Comparison of ENCODE assay signal across 8 mouse cellular contexts in the genomic region with DNA sequence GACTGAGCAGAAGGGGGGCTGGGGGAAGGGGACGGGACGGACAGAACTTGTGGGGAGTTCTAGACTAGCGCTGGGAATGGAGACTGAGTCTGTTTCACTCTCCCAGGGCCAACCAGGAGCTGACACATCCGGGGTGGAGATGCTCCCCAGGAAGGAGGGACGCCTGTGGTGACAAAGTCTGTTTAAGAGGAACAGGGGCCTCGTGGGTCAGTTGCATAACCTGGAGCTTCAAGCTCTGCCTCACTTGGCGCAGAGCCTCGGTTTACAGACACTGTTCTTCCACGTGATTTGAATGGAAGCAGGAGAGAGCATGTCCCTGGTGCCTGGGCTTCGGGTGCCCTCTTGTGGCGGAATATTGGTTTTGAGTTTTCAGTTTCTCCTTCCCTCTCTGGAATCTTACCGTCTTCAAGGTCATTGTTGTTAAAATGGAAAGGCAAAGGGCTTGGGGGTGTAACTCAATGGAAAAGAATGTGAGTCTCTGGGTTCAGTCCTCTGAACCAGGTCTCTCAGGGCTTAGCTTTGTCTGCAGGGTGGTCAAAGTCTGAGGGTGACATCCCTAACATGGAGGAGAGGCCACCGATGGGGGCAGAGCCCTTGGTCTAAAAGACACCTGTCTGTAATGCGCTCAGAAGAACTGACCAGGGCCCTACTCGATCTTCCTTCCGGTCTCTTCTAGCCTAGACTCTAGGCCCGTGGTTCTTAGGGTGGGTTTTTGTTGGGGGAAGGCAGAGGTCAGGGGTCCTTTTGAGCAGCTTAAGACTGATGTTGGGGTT. TPM values are rescaled to one million over a fixed set of nuclear protein-coding genes. Genes with fewer than 3 reads are reported as not detected.
DNase-seq lines count a peak whose midpoint lies in the region; ATAC-seq and TF ChIP-seq lines count a peak whose summit lies in the region.

No protein-coding gene starts in this region.

- TF ChIP-seq POLR2A in cortical plate, adult 2 months (IDR thresholded peaks at IDR 0.05; ENCODE audit: extremely low read depth, insufficient read depth, low read length): no peak

- no peak overlapping the region for H3K27ac ChIP-seq in cortical plate, adult 2 months (ENCODE audit: insufficient read depth, low read length)

- ATAC-seq in activated CD4-positive, CD25-positive, alpha-beta regulatory T cell, adult 4 months: peak; percentile 76
- peak; percentile 95 for ATAC-seq in megakaryocyte progenitor cell, adult 5-6 weeks (replicated peaks; ENCODE audit: poor library complexity)

- no peaks in the 10 kb centered on the region for H3K4me1 ChIP-seq in cortical plate, adult 2 months (ENCODE audit: control insufficient read depth, insufficient read depth, low read length)

- DNase-seq in gastrocnemius, postnatal 10 days: peak; percentile 92
- DNase-seq in induced T-regulatory cell, adult 2 months (ENCODE audit: low read depth): peak; percentile 94
- DNase-seq in left cerebral cortex, adult 9 months (ENCODE audit: low spot score in 2 of 2): peak; percentile 85 to 97
- peak; percentile 91 for DNase-seq in right cerebral cortex, postnatal 14 days
- DNase-seq in urinary bladder, postnatal 36 days (ENCODE audit: low spot score in 2 of 2): peak; percentile 86 to 93

- no peak overlapping the region; the same call in 1 of the 2 replicates for H3K4me3 ChIP-seq in cortical plate, adult 2 months (ENCODE audit: insufficient read depth, low read length)

- peak; percentile 95 for TF ChIP-seq CTCF in cortical plate, adult 2 months (IDR thresholded peaks at IDR 0.05; ENCODE audit: extremely low read depth, insufficient read depth, low read length)

RNA-seq across cellular contexts. Expression of a gene that starts 14.2 kb away (rescaled TPM):
- 1 to 10 TPM; 1.3 to 1.8 TPM for polyA plus RNA-seq in activated CD4-positive, CD25-positive, alpha-beta regulatory T cell, adult 4 months (2017; shearing (Covaris generic))
- polyA plus RNA-seq in cortical plate, adult 2 months (2012; rRNA removed): not detected in 2 replicates
- total RNA-seq in gastrocnemius, postnatal 10 days (2021): not detected
- not detected in 2 replicates for total RNA-seq in megakaryocyte progenitor cell, adult 5-6 weeks (2015)
- total RNA-seq in megakaryocyte progenitor cell, adult 5-6 weeks (2017): not detected in 2 replicates

RNA-seq across cellular contexts. Expression of a gene that starts 34.8 kb away (rescaled TPM):
- 100 to 1,000 TPM; 427 to 432 TPM for polyA plus RNA-seq in activated CD4-positive, CD25-positive, alpha-beta regulatory T cell, adult 4 months (2017; shearing (Covaris generic))
- 0.06 TPM in 1 of 2 replicates, not detected in the other for polyA plus RNA-seq in cortical plate, adult 2 months (2012; rRNA removed)
- under 1 TPM in 1 of 2 experiments, not detected in 1; 0.14 TPM for total RNA-seq in gastrocnemius, postnatal 10 days (2021)
- total RNA-seq in megakaryocyte progenitor cell, adult 5-6 weeks (2015): 44.7 and 60.2 TPM in 2 replicates
- total RNA-seq in megakaryocyte progenitor cell, adult 5-6 weeks (2017): 28.9 and 41.9 TPM in 2 replicates

RNA-seq across cellular contexts. Expression of a gene that starts 40.0 kb away (rescaled TPM):
- polyA plus RNA-seq in activated CD4-positive, CD25-positive, alpha-beta regulatory T cell, adult 4 months (2017; shearing (Covaris generic)): 10 to 100 TPM; 65.5 to 84.7 TPM
- 6.4 and 6.7 TPM in 2 replicates for polyA plus RNA-seq in cortical plate, adult 2 months (2012; rRNA removed)
- total RNA-seq in gastrocnemius, postnatal 10 days (2021): 1 to 10 TPM; 2.7 to 3.1 TPM
- total RNA-seq in megakaryocyte progenitor cell, adult 5-6 weeks (2015): 5.2 and 7.4 TPM in 2 replicates
- total RNA-seq in megakaryocyte progenitor cell, adult 5-6 weeks (2017): 16.2 and 18.6 TPM in 2 replicates

RNA-seq across cellular contexts. Expression of a gene that starts 42.0 kb away (rescaled TPM):
- polyA plus RNA-seq in activated CD4-positive, CD25-positive, alpha-beta regulatory T cell, adult 4 months (2017; shearing (Covaris generic)): not detected
- polyA plus RNA-seq in cortical plate, adult 2 months (2012; rRNA removed): 10.3 and 10.8 TPM in 2 replicates
- total RNA-seq in gastrocnemius, postnatal 10 days (2021): 10 to 100 TPM; 34.0 to 36.1 TPM
- total RNA-seq in megakaryocyte progenitor cell, adult 5-6 weeks (2015): 17.5 and 18.7 TPM in 2 replicates
- total RNA-seq in megakaryocyte progenitor cell, adult 5-6 weeks (2017): 28.2 and 43.7 TPM in 2 replicates

RNA-seq across cellular contexts. Expression of a gene that starts 48.8 kb away (rescaled TPM):
- polyA plus RNA-seq in activated CD4-positive, CD25-positive, alpha-beta regulatory T cell, adult 4 months (2017; shearing (Covaris generic)): not detected
- 4.0 and 4.7 TPM in 2 replicates for polyA plus RNA-seq in cortical plate, adult 2 months (2012; rRNA removed)
- under 1 TPM; 0.31 to 0.43 TPM for total RNA-seq in gastrocnemius, postnatal 10 days (2021)
- 21.8 and 22.9 TPM in 2 replicates for total RNA-seq in megakaryocyte progenitor cell, adult 5-6 weeks (2015)
- 0.75 and 1.7 TPM in 2 replicates for total RNA-seq in megakaryocyte progenitor cell, adult 5-6 weeks (2017)

Comparison
In these comparisons a context has a peak if more than half of its experiments do, and no peak if none do; other contexts are left out.
1. RNA of a gene that starts 34.8 kb away (total RNA-seq): 28.9 to 60.2 TPM in megakaryocyte progenitor cell, adult 5-6 weeks; 0.14 TPM in gastrocnemius, postnatal 10 days; every median in the first group is over 10 times any median in the second.
2. Peak in every context shown above with its lines, with median percentiles within 50 percentile points of each other: DNase-seq.